Mouse (Mus musculus): Measurements from ENCODE around the gene Ttc41. TPM values are rescaled to one million over a fixed set of nuclear protein-coding genes. Genes with fewer than 3 reads are reported as not detected.

The Ttc41 gene
- polyA plus RNA-seq, 1 experiment from 2014 or later = 1.5 TPM

- 1% methylated on average over 8 of the region's 8 CpGs for WGBS
- Histone ChIP-seq H3K9me3 (ENCODE audit: low read length) (no peaks in the 10 kb centered on the region), H3K9ac (replicated peaks; ENCODE audit: low read length) (peak overlapping the region; percentile 91), H3K27me3 (ENCODE audit: insufficient read depth, low read length) (no peaks in the 10 kb centered on the region), H3K36me3 (ENCODE audit: insufficient read depth, low read length) (peaks cover 38% of the 10 kb centered on the region), H3K4me3 (ENCODE audit: low read length) (peak overlapping the region; percentile 71), H3K27ac (ENCODE audit: low read length) (no peak overlapping the region), H3K4me2 (replicated peaks; ENCODE audit: low read depth, low read length) (peak overlapping the region; percentile 79), H3K4me1 (ENCODE audit: insufficient read depth, low read length) (peaks cover 49% of the 10 kb centered on the region)
- ATAC-seq (ENCODE audit: low FRiP score, low TSS enrichment) = no peak
These were observed 1.5 kb upstream of the Ttc41 start for GRCm38 (mm10) chr10:86704141-86704540.

- H3K4me2 ChIP-seq (replicated peaks; ENCODE audit: low read depth, low read length) = peak overlapping the region; percentile 79
- H3K27ac ChIP-seq (ENCODE audit: low read length) = peak overlapping the region; percentile 91
- peaks cover 48% of the 10 kb centered on the region for H3K4me1 ChIP-seq (ENCODE audit: insufficient read depth, low read length)
- peak; percentile 1; the same call in 1 of the 2 replicates for ATAC-seq (ENCODE audit: low FRiP score, low TSS enrichment)
- peaks cover 33% of the 10 kb centered on the region for H3K36me3 ChIP-seq (ENCODE audit: insufficient read depth, low read length)
- H3K27me3 ChIP-seq (ENCODE audit: insufficient read depth, low read length) = no peaks in the 10 kb centered on the region
- H3K9me3 ChIP-seq (ENCODE audit: low read length) = no peaks in the 10 kb centered on the region
- WGBS = under 1% methylated on average over 33 of the region's 33 CpGs
- H3K4me3 ChIP-seq (ENCODE audit: low read length) = peak overlapping the region; percentile 71
- peak overlapping the region; percentile 91 for H3K9ac ChIP-seq (replicated peaks; ENCODE audit: low read length)
These were observed 921 bp upstream of the Ttc41 start for GRCm38 (mm10) chr10:86704589-86705191.

GRCm38 (mm10) chr10:86705922-86706752 is 526 bp downstream of the Ttc41 start:
- peak overlapping the region; percentile 77 for H3K9ac ChIP-seq (replicated peaks; ENCODE audit: low read length)
- WGBS = 3% methylated on average over 33 of the region's 33 CpGs
- H3K27ac ChIP-seq (ENCODE audit: low read length) = peak overlapping the region; percentile 98
- H3K4me2 ChIP-seq (replicated peaks; ENCODE audit: low read depth, low read length) = peak overlapping the region; percentile 76
- ATAC-seq (ENCODE audit: low FRiP score, low TSS enrichment) = peak; percentile 90
- no peaks in the 10 kb centered on the region for H3K9me3 ChIP-seq (ENCODE audit: low read length)
- H3K27me3 ChIP-seq (ENCODE audit: insufficient read depth, low read length) = no peaks in the 10 kb centered on the region
- H3K36me3 ChIP-seq (ENCODE audit: insufficient read depth, low read length) = peaks cover 22% of the 10 kb centered on the region
- H3K4me3 ChIP-seq (ENCODE audit: low read length) = peak overlapping the region; percentile 71
- peaks cover 36% of the 10 kb centered on the region for H3K4me1 ChIP-seq (ENCODE audit: insufficient read depth, low read length)

DNA sequence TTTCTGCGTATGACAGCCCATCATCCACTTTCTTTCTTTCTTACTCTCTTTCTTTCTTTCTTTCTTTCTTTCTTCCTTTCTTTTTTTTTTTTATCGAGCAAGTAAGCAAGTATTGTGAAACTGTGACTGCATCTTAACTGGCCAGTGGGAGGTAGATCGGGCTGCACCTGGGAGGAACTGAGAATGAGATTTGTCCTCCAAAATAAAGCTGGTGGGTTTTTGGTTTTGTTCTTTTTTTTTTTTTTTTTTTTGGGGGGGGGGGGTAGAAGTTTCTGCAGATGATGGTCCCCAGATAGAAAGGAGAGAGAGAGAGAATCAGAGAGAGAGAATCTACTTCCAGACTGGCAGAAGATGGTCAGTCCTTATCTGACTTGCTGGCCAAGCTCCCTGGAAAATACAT is 1.5 kb downstream of the Ttc41 start:
- Histone ChIP-seq H3K9ac (replicated peaks; ENCODE audit: low read length) (peak overlapping the region; percentile 77), H3K4me2 (replicated peaks; ENCODE audit: low read depth, low read length) (peak overlapping the region; percentile 76; the same call in 1 of the 2 replicates), H3K4me1 (ENCODE audit: insufficient read depth, low read length) (peaks cover 28% of the 10 kb centered on the region), H3K27me3 (ENCODE audit: insufficient read depth, low read length) (no peaks in the 10 kb centered on the region), H3K36me3 (ENCODE audit: insufficient read depth, low read length) (peaks cover 14% of the 10 kb centered on the region), H3K9me3 (ENCODE audit: low read length) (no peaks in the 10 kb centered on the region), H3K4me3 (ENCODE audit: low read length) (no peak overlapping the region), H3K27ac (ENCODE audit: low read length) (peak overlapping the region; percentile 98; the same call in 1 of the 2 replicates)
- 84% methylated on average over 3 of the region's 3 CpGs for WGBS
- ATAC-seq (ENCODE audit: low FRiP score, low TSS enrichment) = no peak

- H3K27me3 ChIP-seq (ENCODE audit: insufficient read depth, low read length) = no peaks in the 10 kb centered on the region
- H3K9me3 ChIP-seq (ENCODE audit: low read length) = no peaks in the 10 kb centered on the region
- no peak overlapping the region for H3K4me2 ChIP-seq (replicated peaks; ENCODE audit: low read depth, low read length)
- H3K4me1 ChIP-seq (ENCODE audit: insufficient read depth, low read length) = no peaks in the 10 kb centered on the region
- WGBS = 71% methylated on average over 3 of the region's 3 CpGs
- H3K27ac ChIP-seq (ENCODE audit: low read length) = no peak overlapping the region
- ATAC-seq (ENCODE audit: low FRiP score, low TSS enrichment) = no peak
- H3K9ac ChIP-seq (replicated peaks; ENCODE audit: low read length) = no peak overlapping the region
- H3K36me3 ChIP-seq (ENCODE audit: insufficient read depth, low read length) = no peaks in the 10 kb centered on the region
- no peak overlapping the region for H3K4me3 ChIP-seq (ENCODE audit: low read length)
These were observed 6.5 kb downstream of the Ttc41 start for GRCm38 (mm10) chr10:86712156-86712555.

DNA sequence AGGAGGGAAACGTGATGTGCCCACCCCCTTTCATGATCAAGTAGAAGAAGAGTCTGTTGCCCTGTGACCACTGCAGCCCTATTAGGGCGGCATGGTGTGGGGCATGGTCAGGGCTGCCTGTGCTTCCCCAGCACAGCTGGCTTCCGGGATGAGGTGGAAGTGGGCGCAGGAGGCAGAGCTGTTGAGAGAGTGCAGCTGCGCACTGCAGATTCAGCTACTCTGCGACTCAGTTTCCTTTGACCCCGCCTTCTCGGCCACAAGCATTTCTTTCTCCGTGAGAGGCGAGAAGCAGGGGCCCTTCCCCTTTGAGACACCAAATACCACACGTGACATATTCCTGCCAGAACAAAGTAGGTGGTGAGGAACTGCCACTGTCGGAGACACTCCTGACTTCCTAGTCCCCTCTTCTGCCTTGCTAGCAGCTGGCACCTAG is 22.0 kb downstream of the Ttc41 start:
- WGBS = 3% methylated on average over 12 of the region's 12 CpGs
- H3K27me3 ChIP-seq (ENCODE audit: insufficient read depth, low read length) = no peaks in the 10 kb centered on the region
- no peaks in the 10 kb centered on the region for H3K36me3 ChIP-seq (ENCODE audit: insufficient read depth, low read length)
- peak overlapping the region; percentile 66 for H3K4me2 ChIP-seq (replicated peaks; ENCODE audit: low read depth, low read length)
- H3K27ac ChIP-seq (ENCODE audit: low read length) = peak overlapping the region; percentile 47
- peak; percentile 90 for ATAC-seq (ENCODE audit: low FRiP score, low TSS enrichment)
- peaks cover 10% of the 10 kb centered on the region for H3K4me1 ChIP-seq (ENCODE audit: insufficient read depth, low read length)
- no peaks in the 10 kb centered on the region for H3K9me3 ChIP-seq (ENCODE audit: low read length)
- peak overlapping the region; percentile 68 for H3K9ac ChIP-seq (replicated peaks; ENCODE audit: low read length)
- peak overlapping the region; percentile 40 for H3K4me3 ChIP-seq (ENCODE audit: low read length)

- no peaks in the 10 kb centered on the region for H3K27me3 ChIP-seq (ENCODE audit: insufficient read depth, low read length)
- H3K4me3 ChIP-seq (ENCODE audit: low read length) = no peak overlapping the region
- no peak for ATAC-seq (ENCODE audit: low FRiP score, low TSS enrichment)
- no peak overlapping the region for H3K9ac ChIP-seq (replicated peaks; ENCODE audit: low read length)
- no peaks in the 10 kb centered on the region for H3K36me3 ChIP-seq (ENCODE audit: insufficient read depth, low read length)
- peak overlapping the region; percentile 47; the same call in 1 of the 2 replicates for H3K27ac ChIP-seq (ENCODE audit: low read length)
- 84% methylated on average over 3 of the region's 3 CpGs for WGBS
- no peaks in the 10 kb centered on the region for H3K9me3 ChIP-seq (ENCODE audit: low read length)
- no peak overlapping the region for H3K4me2 ChIP-seq (replicated peaks; ENCODE audit: low read depth, low read length)
- peaks cover 10% of the 10 kb centered on the region for H3K4me1 ChIP-seq (ENCODE audit: insufficient read depth, low read length)
These were observed 22.6 kb downstream of the Ttc41 start for GRCm38 (mm10) chr10:86728176-86728575.

- Histone ChIP-seq H3K36me3 (ENCODE audit: insufficient read depth, low read length) (no peaks in the 10 kb centered on the region), H3K4me3 (ENCODE audit: low read length) (peak overlapping the region; percentile 57), H3K4me2 (replicated peaks; ENCODE audit: low read depth, low read length) (peak overlapping the region; percentile 86), H3K9ac (replicated peaks; ENCODE audit: low read length) (peak overlapping the region; percentile 77), H3K9me3 (ENCODE audit: low read length) (no peaks in the 10 kb centered on the region), H3K27ac (ENCODE audit: low read length) (no peak overlapping the region), H3K27me3 (ENCODE audit: insufficient read depth, low read length) (no peaks in the 10 kb centered on the region), H3K4me1 (ENCODE audit: insufficient read depth, low read length) (peaks cover 10% of the 10 kb centered on the region)
- WGBS = 7% methylated on average over 22 of the region's 22 CpGs
- ATAC-seq (ENCODE audit: low FRiP score, low TSS enrichment) = peak; percentile 49; the same call in 1 of the 2 replicates
These were observed 25.4 kb downstream of the Ttc41 start for GRCm38 (mm10) chr10:86730823-86731499.

GRCm38 (mm10) chr10:86731500-86731863 is 25.9 kb downstream of the Ttc41 start:
- WGBS = 63% methylated on average over 2 of the region's 2 CpGs
- ATAC-seq (ENCODE audit: low FRiP score, low TSS enrichment) = no peak
- H3K9me3 ChIP-seq (ENCODE audit: low read length) = no peaks in the 10 kb centered on the region
- no peaks in the 10 kb centered on the region for H3K36me3 ChIP-seq (ENCODE audit: insufficient read depth, low read length)
- H3K27me3 ChIP-seq (ENCODE audit: insufficient read depth, low read length) = no peaks in the 10 kb centered on the region
- no peak overlapping the region; the same call in 1 of the 2 replicates for H3K4me3 ChIP-seq (ENCODE audit: low read length)
- peaks cover 10% of the 10 kb centered on the region for H3K4me1 ChIP-seq (ENCODE audit: insufficient read depth, low read length)
- no peak overlapping the region for H3K27ac ChIP-seq (ENCODE audit: low read length)
- no peak overlapping the region for H3K4me2 ChIP-seq (replicated peaks; ENCODE audit: low read depth, low read length)
- H3K9ac ChIP-seq (replicated peaks; ENCODE audit: low read length) = no peak overlapping the region; the same call in 1 of the 2 replicates
